ENCODE assay signal across 7 mouse cellular contexts in genomic region chr11:24305691-24306090, GRCm38 (mm10).
DNase-seq lines count a peak whose midpoint lies in the region; ATAC-seq and TF ChIP-seq lines count a peak whose summit lies in the region.

No protein-coding gene starts in this region.

- peak overlapping the region; percentile 51 for H3K4me3 ChIP-seq in embryonic facial prominence, embryonic 10.5 days
- peak overlapping the region; percentile 47 for H3K4me3 ChIP-seq in intestine, embryonic 16.5 days (ENCODE audit: low read length)

- H3K9me3 ChIP-seq in embryonic facial prominence, embryonic 10.5 days = peaks cover 2% of the 10 kb centered on the region; the same call in 1 of the 2 replicates
- H3K9me3 ChIP-seq in intestine, embryonic 16.5 days (ENCODE audit: control insufficient read depth, low read length) = no peaks in the 10 kb centered on the region

- peaks cover 43% of the 10 kb centered on the region for H3K4me1 ChIP-seq in embryonic facial prominence, embryonic 10.5 days
- peaks cover 20% of the 10 kb centered on the region for H3K4me1 ChIP-seq in intestine, embryonic 16.5 days (ENCODE audit: control insufficient read depth, insufficient read depth, low read length)

- no peak for TF ChIP-seq CTCF in brain, embryonic 14.5 days (IDR thresholded peaks at IDR 0.05; ENCODE audit: borderline replicate concordance, extremely low read depth, insufficient read depth, insufficient read length)

- peaks cover 14% of the 10 kb centered on the region for H3K27me3 ChIP-seq in embryonic facial prominence, embryonic 10.5 days (replicated peaks; ENCODE audit: low read depth, poor library complexity, severe bottlenecking)
- no peaks in the 10 kb centered on the region for H3K27me3 ChIP-seq in intestine, embryonic 16.5 days (replicated peaks; ENCODE audit: control insufficient read depth, insufficient read depth, low read length)

- H3K36me3 ChIP-seq in embryonic facial prominence, embryonic 10.5 days (replicated peaks) = no peaks in the 10 kb centered on the region
- H3K36me3 ChIP-seq in intestine, embryonic 16.5 days (ENCODE audit: control insufficient read depth, insufficient read depth, low read length) = no peaks in the 10 kb centered on the region

- H3K4me2 ChIP-seq in intestine, embryonic 16.5 days (ENCODE audit: low read depth, low read length) = peak overlapping the region; percentile 65

- WGBS in embryonic facial prominence, embryonic 10.5 days = 4% methylated on average over 11 of the region's 11 CpGs
- WGBS in intestine, embryonic 16.5 days = 14% methylated on average over 11 of the region's 11 CpGs

- H3K9ac ChIP-seq in intestine, embryonic 16.5 days (ENCODE audit: low read depth, low read length) = no peak overlapping the region; the same call in 1 of the 2 replicates

- H3K27ac ChIP-seq in embryonic facial prominence, embryonic 10.5 days (replicated peaks) = peak overlapping the region; percentile 60
- no peak overlapping the region for H3K27ac ChIP-seq in intestine, embryonic 16.5 days (ENCODE audit: low read length)

- TF ChIP-seq POLR2A in brain, embryonic 14.5 days (IDR thresholded peaks at IDR 0.05; ENCODE audit: borderline replicate concordance, extremely low read depth, insufficient read depth, insufficient read length, poor library complexity, severe bottlenecking) = no peak

- ATAC-seq in intestine, embryonic 16.5 days = peak; percentile 82

- peak; percentile 46 for DNase-seq in brain, embryonic 14.5 days (ENCODE audit: low read depth)
- peak; percentile 71 for DNase-seq in embryonic facial prominence, embryonic 10.5 days (ENCODE audit: low spot score)
- peak; percentile 40 for DNase-seq in mesoderm, embryonic 11.5 days (ENCODE audit: low read depth, low spot score)
- no peak for DNase-seq in layer of hippocampus, postnatal 14 days (ENCODE audit: low spot score in 2 of 2)
- no peak for DNase-seq in left cerebral cortex, adult 8-10 months (ENCODE audit: low spot score in 2 of 2)
- DNase-seq in left cerebral cortex, adult 18-20 months (ENCODE audit: low spot score in 2 of 2) = no peak

Comparison
In these comparisons a context has a peak if more than half of its experiments do, and no peak if none do; other contexts are left out.
1. DNase-seq: peak in brain, embryonic 14.5 days (single experiment), embryonic facial prominence, embryonic 10.5 days (single experiment) and mesoderm, embryonic 11.5 days (single experiment); none in layer of hippocampus, postnatal 14 days (0 of 2), left cerebral cortex, adult 8-10 months (0 of 2) and left cerebral cortex, adult 18-20 months (0 of 2).